Mouse (Mus musculus) lung, embryonic 16.5 days (tissue): ENCODE data around the gene Myo1d. TPM values are rescaled to one million over a fixed set of nuclear protein-coding genes. Genes with fewer than 3 reads are reported as not detected.

Experiments
- ATAC-seq: fragments of 200-750 bp; cut with Nextera tagmentation; 2 replicates; pipeline ENCODE4 v1.8.0; 2017; ENCODE audit warnings: low read depth, mild to moderate bottlenecking, moderate library complexity
- H3K27ac ChIP-seq: fragments of 300-500 bp; sonication (generic); 2 replicates; pipeline ENCODE4 v1.5.1; 2014; ENCODE audit warnings: mild to moderate bottlenecking, control low read depth, low read length
- H3K27me3 ChIP-seq: fragments of 300-500 bp; sonication (generic); 2 replicates; pipeline ENCODE4 v1.6.1; 2014; ENCODE audit warnings: low read depth, low read length, mixed read lengths; ENCODE audit not compliant: control insufficient read depth, insufficient read depth
- H3K36me3 ChIP-seq: fragments of 300-500 bp; sonication (generic); 2 replicates; pipeline ENCODE4 v1.6.1; 2014; ENCODE audit warnings: low read length; ENCODE audit not compliant: control insufficient read depth, insufficient read depth
- H3K4me1 ChIP-seq: fragments of 300-500 bp; sonication (generic); replicated peaks from 2 replicates; pipeline ENCODE4 v1.6.1; 2014; ENCODE audit warnings: low read length, mixed read lengths; ENCODE audit not compliant: control insufficient read depth, insufficient read depth
- H3K4me2 ChIP-seq: fragments of 300-500 bp; sonication (generic); 2 replicates; pipeline ENCODE4 v1.6.1; 2014; ENCODE audit warnings: low read depth, low read length, control low read depth
- H3K4me3 ChIP-seq: fragments of 300-500 bp; sonication (generic); 2 replicates; pipeline ENCODE4 v1.5.1; 2014; ENCODE audit warnings: mild to moderate bottlenecking, low read length, control low read depth
- H3K9ac ChIP-seq: fragments of 300-500 bp; sonication (generic); 2 replicates; pipeline ENCODE4 v1.6.1; 2014; ENCODE audit warnings: low read length, control low read depth
- H3K9me3 ChIP-seq: fragments of 300-500 bp; sonication (generic); 2 replicates; pipeline ENCODE4 v1.6.1; 2016; ENCODE audit warnings: low read length; ENCODE audit not compliant: control insufficient read depth
- WGBS: fragments of 180-500 bp; shearing (Covaris S2); extraction: QIAGEN DNeasy Blood & Tissue Kit; methylation state at CpG from one replicate; pipeline ENCODE4 v1.1.7; 2014; 5-methylcytosine and 5-hydroxymethylcytosine counted together
- polyA plus RNA-seq: library from polyadenylated mRNA; unstranded; fragments of >200 nt; fragmentation: Nextera tagmentation; extraction: Ambion mirVana; gene quantifications from 2 replicates; pipeline ENCODE4 v1.2.1, GENCODE M21; 2015

Myo1d gene
- polyA plus RNA-seq, 1 experiment from 2014 or later: 21.0 TPM

DNA sequence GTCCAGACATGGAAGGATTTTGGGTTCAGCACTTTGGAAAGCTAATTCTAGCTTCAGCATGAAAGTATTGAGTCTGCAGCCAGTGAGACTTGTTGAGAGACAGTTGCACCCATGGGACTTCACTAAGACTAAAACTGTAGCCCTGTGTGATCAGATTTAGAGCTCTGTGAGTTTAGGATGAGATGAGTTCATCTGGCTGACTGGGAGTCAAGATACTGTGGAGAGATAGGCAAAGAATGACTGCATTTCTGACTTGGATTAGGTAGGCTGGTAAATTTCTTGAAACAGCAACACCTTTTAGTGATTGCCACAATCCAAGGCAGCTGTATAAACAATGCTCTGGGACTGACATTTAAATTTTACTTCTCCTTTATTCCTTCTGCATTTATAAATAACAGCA, 61.8 kb downstream of the Myo1d start:
- Histone ChIP-seq H3K9ac (no peak overlapping the region), H3K4me1 (peaks cover 12% of the 10 kb centered on the region), H3K4me2 (no peak overlapping the region), H3K27me3 (no peaks in the 10 kb centered on the region), H3K9me3 (no peaks in the 10 kb centered on the region), H3K27ac (no peak overlapping the region), H3K4me3 (no peak overlapping the region), H3K36me3 (no peaks in the 10 kb centered on the region)
- no peak for ATAC-seq

DNA sequence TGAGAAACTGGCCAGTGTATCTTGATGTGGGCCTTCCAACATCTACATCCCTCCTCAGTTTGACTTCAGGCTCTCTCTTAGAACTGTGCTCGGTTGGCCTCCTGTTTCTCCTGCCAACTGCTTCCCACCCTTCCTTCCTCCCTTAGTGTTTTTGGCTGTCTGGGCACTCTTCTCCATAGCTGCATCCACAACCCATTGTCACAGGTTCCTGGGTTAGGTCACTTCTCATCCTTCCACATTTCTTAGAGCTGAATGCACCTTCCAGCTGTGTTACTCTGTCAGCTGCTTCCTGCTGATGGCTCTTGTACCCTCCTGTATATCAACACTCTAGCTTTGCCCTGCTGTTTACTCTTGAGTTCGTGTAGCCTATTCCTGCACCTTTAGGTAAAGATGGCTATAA, 64.7 kb downstream of the Myo1d start:
- Histone ChIP-seq H3K4me2 (no peak overlapping the region), H3K4me3 (no peak overlapping the region), H3K9ac (no peak overlapping the region), H3K27me3 (no peaks in the 10 kb centered on the region), H3K27ac (no peak overlapping the region), H3K36me3 (no peaks in the 10 kb centered on the region), H3K9me3 (no peaks in the 10 kb centered on the region), H3K4me1 (peaks cover 18% of the 10 kb centered on the region)
- ATAC-seq: peak; percentile 63
- WGBS: 54% methylated on average over 2 of the region's 2 CpGs

DNA sequence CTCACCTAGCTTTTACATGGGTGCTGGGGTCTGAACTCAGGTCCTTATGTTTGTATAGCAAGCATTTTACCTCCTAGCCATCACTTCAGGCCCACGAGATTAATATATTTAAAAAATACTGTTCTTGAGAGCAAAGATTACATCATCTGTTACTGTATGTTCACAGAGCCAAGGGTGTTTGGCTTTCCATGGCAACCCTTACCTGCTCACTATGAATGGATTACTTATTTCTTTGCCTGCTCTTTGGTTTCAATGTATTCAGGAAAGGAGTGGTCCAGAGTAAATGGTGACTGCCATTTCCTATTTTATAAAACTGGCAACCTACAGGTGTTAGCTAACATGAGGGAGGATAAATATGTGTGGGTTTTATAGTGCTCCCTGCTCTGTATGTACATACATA, 66.1 kb downstream of the Myo1d start:
- no peaks in the 10 kb centered on the region for H3K27me3 ChIP-seq
- peak overlapping the region; percentile 78 for H3K27ac ChIP-seq
- peak; percentile 73 for ATAC-seq
- no peak overlapping the region for H3K4me3 ChIP-seq
- H3K36me3 ChIP-seq: no peaks in the 10 kb centered on the region
- H3K4me1 ChIP-seq: peaks cover 18% of the 10 kb centered on the region
- no peak overlapping the region for H3K9ac ChIP-seq
- H3K9me3 ChIP-seq: no peaks in the 10 kb centered on the region
- 43% methylated on average over 1 of the region's 1 CpGs for WGBS
- no peak overlapping the region for H3K4me2 ChIP-seq

DNA sequence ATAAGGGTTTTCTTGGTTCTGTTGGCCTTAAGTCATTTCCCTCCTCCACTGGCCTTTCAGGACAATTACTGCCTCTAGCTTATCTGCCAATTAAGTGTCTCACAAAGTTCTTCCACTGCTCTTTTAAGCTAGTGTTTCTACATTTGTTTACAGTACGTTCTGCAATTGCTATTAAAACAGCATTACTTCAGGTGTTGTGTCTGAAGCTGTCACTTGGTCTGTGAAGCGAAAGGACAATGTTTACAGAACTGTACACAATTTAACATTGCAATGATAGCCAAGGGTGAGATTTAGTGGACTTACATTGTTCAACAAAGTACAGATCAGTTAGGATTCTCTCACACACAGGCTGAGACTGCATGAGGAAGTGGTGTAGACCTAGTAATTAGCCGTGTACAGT, 67.6 kb downstream of the Myo1d start:
- peak; percentile 19; the same call in 1 of the 2 replicates for ATAC-seq
- no peaks in the 10 kb centered on the region for H3K27me3 ChIP-seq
- no peak overlapping the region for H3K4me3 ChIP-seq
- H3K9me3 ChIP-seq: no peaks in the 10 kb centered on the region
- no peak overlapping the region for H3K4me2 ChIP-seq
- no peaks in the 10 kb centered on the region for H3K36me3 ChIP-seq
- no peak overlapping the region for H3K9ac ChIP-seq
- peaks cover 18% of the 10 kb centered on the region for H3K4me1 ChIP-seq
- 42% methylated on average over 3 of the region's 3 CpGs for WGBS
- no peak overlapping the region for H3K27ac ChIP-seq

DNA sequence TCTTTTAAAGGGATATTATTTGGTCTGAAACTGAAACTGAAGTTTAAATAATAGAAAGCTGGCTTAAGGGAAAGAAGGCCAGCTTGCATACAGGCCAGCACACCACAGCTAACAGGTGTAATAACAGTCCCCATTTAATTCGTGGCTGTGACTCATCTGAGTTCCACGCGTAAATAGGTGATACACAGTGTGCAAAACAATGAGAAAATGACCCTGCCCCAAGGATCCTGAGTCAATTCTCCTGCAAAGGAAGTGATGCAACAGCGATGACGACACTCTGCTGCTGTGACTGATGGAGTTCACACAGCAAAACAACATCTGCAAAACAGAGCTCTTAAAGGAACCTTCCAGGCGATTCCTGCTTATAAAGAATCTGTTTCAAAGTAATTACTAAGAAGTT, 68.5 kb downstream of the Myo1d start:
- WGBS: 52% methylated on average over 6 of the region's 6 CpGs
- Histone ChIP-seq H3K9ac (no peak overlapping the region), H3K4me3 (no peak overlapping the region), H3K27me3 (no peaks in the 10 kb centered on the region), H3K4me1 (peaks cover 13% of the 10 kb centered on the region), H3K4me2 (no peak overlapping the region), H3K36me3 (no peaks in the 10 kb centered on the region), H3K9me3 (no peaks in the 10 kb centered on the region), H3K27ac (no peak overlapping the region; the same call in 1 of the 2 replicates)
- no peak for ATAC-seq

DNA sequence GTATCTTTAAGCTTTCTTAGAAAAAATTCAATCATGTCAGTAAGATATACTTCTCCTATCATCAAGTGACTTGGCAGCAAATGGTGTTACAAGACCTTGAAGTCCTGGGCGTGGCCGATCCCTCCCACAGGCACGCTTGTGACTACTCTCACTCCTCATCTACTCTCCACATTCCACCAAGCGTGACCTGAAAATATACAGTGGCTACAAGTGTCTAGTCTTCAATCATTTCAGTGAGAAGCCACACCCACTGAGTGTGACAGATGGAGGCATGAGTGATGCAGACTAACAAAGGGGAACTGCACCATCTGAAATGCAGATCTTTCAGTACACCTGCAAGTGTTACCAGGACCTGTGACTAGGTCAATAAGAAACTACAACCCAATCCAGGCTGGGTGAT, 79.2 kb downstream of the Myo1d start:
- no peak overlapping the region for H3K4me2 ChIP-seq
- ATAC-seq: no peak
- H3K9me3 ChIP-seq: no peaks in the 10 kb centered on the region
- peaks cover 7% of the 10 kb centered on the region; the same call in 1 of the 2 replicates for H3K4me1 ChIP-seq
- no peaks in the 10 kb centered on the region for H3K36me3 ChIP-seq
- no peak overlapping the region for H3K27ac ChIP-seq
- H3K27me3 ChIP-seq: no peaks in the 10 kb centered on the region
- H3K9ac ChIP-seq: no peak overlapping the region
- WGBS: 37% methylated on average over 4 of the region's 4 CpGs
- no peak overlapping the region for H3K4me3 ChIP-seq

DNA sequence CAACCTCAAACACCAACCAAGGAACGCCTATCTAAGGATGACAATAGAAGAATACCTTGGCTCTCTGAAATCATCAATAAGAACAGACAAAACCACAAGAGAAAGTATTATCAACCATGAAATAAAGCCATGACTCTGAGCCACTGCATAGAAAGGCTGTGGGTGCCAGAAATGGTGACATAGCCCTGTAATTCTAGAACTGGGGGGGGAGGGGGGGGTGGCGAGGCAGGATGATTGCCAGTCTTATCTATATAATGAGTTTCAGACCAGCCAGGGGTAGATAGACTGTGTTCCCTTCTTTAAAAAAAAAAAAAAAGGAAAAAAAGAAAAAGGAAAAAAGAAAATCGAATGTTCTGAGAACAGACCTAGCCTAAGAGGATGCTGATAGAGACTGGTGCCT, 81.1 kb downstream of the Myo1d start:
- 64% methylated on average over 3 of the region's 3 CpGs for WGBS
- Histone ChIP-seq H3K27me3 (no peaks in the 10 kb centered on the region), H3K9ac (no peak overlapping the region), H3K4me2 (no peak overlapping the region), H3K27ac (no peak overlapping the region), H3K36me3 (no peaks in the 10 kb centered on the region), H3K9me3 (no peaks in the 10 kb centered on the region), H3K4me1 (peaks cover 7% of the 10 kb centered on the region; the same call in 1 of the 2 replicates), H3K4me3 (no peak overlapping the region)
- ATAC-seq: no peak

DNA sequence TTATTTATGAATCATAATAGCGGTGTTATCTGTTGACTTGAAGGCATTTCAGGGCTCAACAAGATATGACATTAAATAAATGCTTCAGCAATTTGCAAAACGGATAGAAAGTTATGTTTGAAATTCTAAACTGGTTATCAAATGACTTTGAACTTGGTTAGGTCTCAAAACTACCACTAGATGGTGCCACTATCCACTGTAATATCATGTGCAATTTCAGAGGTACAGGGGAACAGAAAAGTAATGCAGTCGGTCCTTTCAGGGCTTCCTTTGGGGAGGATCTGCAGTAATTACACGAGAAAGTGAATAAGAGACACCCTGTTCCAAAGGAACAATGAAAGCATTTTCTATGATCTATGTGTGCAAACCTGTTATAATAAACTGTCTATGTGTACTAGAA, 83.5 kb downstream of the Myo1d start:
- no peak overlapping the region for H3K4me2 ChIP-seq
- no peak overlapping the region for H3K4me3 ChIP-seq
- peaks cover 7% of the 10 kb centered on the region; the same call in 1 of the 2 replicates for H3K4me1 ChIP-seq
- H3K9me3 ChIP-seq: no peaks in the 10 kb centered on the region
- no peaks in the 10 kb centered on the region for H3K36me3 ChIP-seq
- no peak overlapping the region for H3K9ac ChIP-seq
- H3K27ac ChIP-seq: no peak overlapping the region
- WGBS: 4% methylated on average over 4 of the region's 4 CpGs
- H3K27me3 ChIP-seq: no peaks in the 10 kb centered on the region
- ATAC-seq: no peak; the same call in 1 of the 2 replicates

DNA sequence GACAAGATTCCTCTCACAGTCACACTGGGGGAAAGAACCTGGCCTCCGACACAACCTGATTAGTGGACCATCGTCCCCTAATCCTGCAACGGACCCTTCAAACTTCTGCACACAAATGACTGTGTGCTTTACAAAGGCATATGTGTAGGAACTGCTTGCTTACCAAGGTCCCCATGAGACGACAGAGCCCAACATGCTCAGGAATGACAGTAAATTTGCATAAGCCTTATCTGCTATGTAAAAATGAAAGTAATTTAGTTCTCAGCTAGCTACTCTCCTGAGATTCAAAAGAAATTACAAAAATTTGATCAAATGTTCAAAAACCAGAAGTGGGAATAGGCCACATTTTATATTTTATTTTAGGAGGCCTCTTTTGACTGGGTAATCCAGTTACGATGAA, 95.2 kb downstream of the Myo1d start:
- 80% methylated on average over 5 of the region's 5 CpGs for WGBS

DNA sequence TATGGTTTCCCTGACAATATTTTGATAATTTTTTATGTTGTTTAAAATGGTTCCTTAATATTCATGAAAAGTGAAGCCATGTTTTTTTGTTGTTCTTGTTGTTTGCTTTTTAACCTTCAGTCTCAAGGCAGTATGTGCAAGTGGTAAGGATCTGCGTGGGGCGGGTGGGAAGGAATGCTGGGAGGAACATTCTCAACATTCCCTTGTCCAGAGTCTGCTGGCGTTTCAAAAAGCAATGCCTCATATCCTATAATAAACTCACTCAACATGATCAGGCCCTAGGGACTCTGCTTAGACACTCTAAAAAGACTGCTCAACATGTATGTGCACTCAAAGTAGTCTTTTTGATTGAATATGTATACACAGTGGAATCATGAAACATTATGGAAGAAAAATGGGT, 97.1 kb downstream of the Myo1d start:
- Histone ChIP-seq H3K9ac (no peak overlapping the region), H3K4me3 (no peak overlapping the region), H3K27me3 (no peaks in the 10 kb centered on the region), H3K36me3 (no peaks in the 10 kb centered on the region), H3K4me2 (no peak overlapping the region), H3K4me1 (no peaks in the 10 kb centered on the region), H3K9me3 (no peaks in the 10 kb centered on the region), H3K27ac (no peak overlapping the region)
- 41% methylated on average over 3 of the region's 3 CpGs for WGBS
- ATAC-seq: no peak

More for the DNA sequence above, 95.2 kb downstream of the Myo1d start:
- H3K9ac ChIP-seq: no peak overlapping the region
- no peaks in the 10 kb centered on the region for H3K9me3 ChIP-seq
- no peak overlapping the region for H3K4me2 ChIP-seq
- H3K4me3 ChIP-seq: no peak overlapping the region
- no peaks in the 10 kb centered on the region for H3K27me3 ChIP-seq
- no peaks in the 10 kb centered on the region for H3K36me3 ChIP-seq
- H3K27ac ChIP-seq: no peak overlapping the region
- no peaks in the 10 kb centered on the region for H3K4me1 ChIP-seq
- ATAC-seq: no peak
